Mouse (Mus musculus) cerebellum, adult 2 months (tissue): ENCODE measurements around the gene Gdpd3.

Source experiments
- CTCF ChIP-seq: fragments of 200-500 bp; IDR thresholded peaks from 2 replicates; pipeline ENCODE4 v1.5.1; 2011; ENCODE audit warnings: low read depth, mild to moderate bottlenecking, control low read depth, low read length, moderate library complexity, borderline replicate concordance; ENCODE audit not compliant: insufficient read depth
- POLR2A ChIP-seq: fragments of 200-500 bp; IDR thresholded peaks from 2 replicates; pipeline ENCODE4 v1.6.1; 2011; ENCODE audit warnings: low read length, control low read depth, borderline replicate concordance; ENCODE audit not compliant: insufficient read depth

DNA sequence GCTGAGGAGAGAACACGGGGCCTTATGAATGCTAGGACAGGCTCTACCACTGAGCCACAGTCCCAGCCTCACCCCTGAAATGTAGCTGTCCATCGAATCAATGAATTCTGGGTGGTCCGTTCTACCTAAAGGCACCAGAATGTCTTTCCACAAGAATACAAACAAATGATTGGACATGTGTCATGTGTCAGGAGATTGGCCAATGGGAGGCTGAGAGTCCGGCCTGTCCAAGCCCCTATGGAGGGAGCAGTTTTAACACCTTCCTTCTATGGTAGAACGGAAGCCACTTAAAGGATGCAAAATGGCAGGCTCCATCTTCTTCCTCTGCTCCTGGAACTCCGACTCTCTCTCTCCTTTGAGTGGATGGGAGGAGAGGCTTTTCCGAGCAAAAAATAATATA lies 51.5 kb downstream of the Gdpd3 start:
- TF ChIP-seq CTCF (no peak), POLR2A (no peak)
